Mouse (Mus musculus) spleen, adult 2 months (tissue): ENCODE measurements around the gene Map6d1. TPM values are rescaled to one million over a fixed set of nuclear protein-coding genes. Genes with fewer than 3 reads are reported as not detected.

Source experiments
- DNase-seq, 2 experiments: peaks; one replicate each; pipeline versions ENCODE4 v3.0.0 to v3.0.0-alpha.2; 2012 to 2021; ENCODE audit warnings: low spot score in 2 of 2, low read depth in 1 of 2
- H3K27ac ChIP-seq: fragments of 200-500 bp; 2 replicates; pipeline ENCODE4 v1.5.1; 2012; ENCODE audit warnings: low read length, inconsistent platforms; ENCODE audit not compliant: insufficient read depth
- H3K27me3 ChIP-seq: fragments of 200-500 bp; 2 replicates; pipeline ENCODE4 v1.6.1; 2012; ENCODE audit warnings: mild to moderate bottlenecking, moderate library complexity, low read length, inconsistent platforms; ENCODE audit not compliant: control insufficient read depth, insufficient read depth
- H3K36me3 ChIP-seq: fragments of 200-500 bp; 2 replicates; pipeline ENCODE4 v1.6.1; 2012; ENCODE audit warnings: mild to moderate bottlenecking, low read length, inconsistent platforms; ENCODE audit not compliant: control insufficient read depth, insufficient read depth
- H3K4me1 ChIP-seq: fragments of 200-500 bp; 2 replicates; pipeline ENCODE4 v1.6.1; 2011; ENCODE audit warnings: inconsistent platforms; ENCODE audit not compliant: control insufficient read depth, insufficient read depth, insufficient read length
- H3K4me3 ChIP-seq: fragments of 200-500 bp; 2 replicates; pipeline ENCODE4 v1.5.1; 2011; ENCODE audit warnings: mild to moderate bottlenecking, inconsistent platforms; ENCODE audit not compliant: insufficient read depth, insufficient read length; ENCODE audit errors: extremely low read depth
- CTCF ChIP-seq: fragments of 200-500 bp; IDR thresholded peaks from 2 replicates; pipeline ENCODE4 v1.5.1; 2011; ENCODE audit warnings: mild to moderate bottlenecking, inconsistent platforms; ENCODE audit not compliant: insufficient read depth, insufficient read length, insufficient replicate concordance; ENCODE audit errors: extremely low read depth
- POLR2A ChIP-seq: fragments of 200-500 bp; IDR thresholded peaks from 2 replicates; pipeline ENCODE4 v1.6.1; 2011; ENCODE audit warnings: low read depth, low read length, inconsistent platforms
- whole genome bisulfite sequencing: fragments of 180-500 bp; shearing (Covaris S2); methylation state at CpG from one replicate; pipeline ENCODE4 v1.1.7; 2018; 5-methylcytosine and 5-hydroxymethylcytosine counted together
- polyA plus RNA-seq: library from polyadenylated mRNA; depleted of rRNA; stranded (reverse); fragments of >200 nt; gene quantifications from 2 replicates; pipeline ENCODE4 v1.2.3, GENCODE M21; 2012; rRNA removed

Gene Map6d1
- polyA plus RNA-seq, 1 experiment: 0.26 TPM

- Histone ChIP-seq H3K27ac (no peak overlapping the region), H3K4me3 (no peak overlapping the region), H3K4me1 (no peaks in the 10 kb centered on the region), H3K36me3 (peaks cover 20% of the 10 kb centered on the region), H3K27me3 (no peaks in the 10 kb centered on the region)
- DNase-seq: no peak
- TF ChIP-seq POLR2A (no peak), CTCF (no peak)
- 51% methylated on average over 3 of the region's 3 CpGs for WGBS
Measured at GRCm38 (mm10) chr16:20191161-20191882, 49.8 kb downstream of the Map6d1 start.

DNA sequence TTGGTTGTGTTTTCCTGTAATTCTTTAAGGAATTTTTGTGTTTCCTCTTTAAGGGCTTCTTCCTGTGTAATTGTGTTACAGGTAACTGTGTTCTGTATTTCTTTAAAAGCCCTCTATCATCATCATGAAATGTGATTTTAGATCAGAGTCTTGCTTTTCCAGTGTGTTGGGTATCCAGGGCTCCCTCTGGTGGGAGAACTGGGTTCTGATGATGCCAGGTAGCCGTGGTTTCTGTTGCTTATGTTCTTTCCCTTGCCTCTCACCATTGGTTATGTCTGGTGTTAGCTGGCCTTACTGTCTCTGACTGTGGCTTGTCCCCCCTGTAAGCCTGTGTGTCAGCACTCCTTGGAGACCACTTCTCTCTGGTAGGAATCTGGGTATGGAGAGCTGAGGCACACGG is 55.8 kb downstream of the Map6d1 start:
- TF ChIP-seq POLR2A (no peak), CTCF (peak; percentile 33; the same call in 1 of the 2 replicates)
- no peaks in the 10 kb centered on the region for H3K4me1 ChIP-seq
- whole genome bisulfite sequencing: 62% methylated on average over 2 of the region's 2 CpGs
- H3K27me3 ChIP-seq: no peaks in the 10 kb centered on the region
- no peak overlapping the region for H3K27ac ChIP-seq
- no peak overlapping the region for H3K4me3 ChIP-seq
- H3K36me3 ChIP-seq: peaks cover 9% of the 10 kb centered on the region
- DNase-seq: peak in 1 of 2 experiments; percentile 7

Other genes starting within 250 kb of the Map6d1 start
- gene Klhl24, start 143.8 kb downstream of the Map6d1 start, polyA plus RNA-seq: 12.1 and 15.1 TPM in 2 replicates
- gene Yeats2, start 100.3 kb downstream of the Map6d1 start, polyA plus RNA-seq: 12.5 and 16.7 TPM in 2 replicates
- 23.8 and 33.1 TPM in 2 replicates for gene Parl, start 61.0 kb upstream of the Map6d1 start, polyA plus RNA-seq
- 1.8 and 2.1 TPM in 2 replicates for gene Cyp2ab1, start 84.0 kb upstream of the Map6d1 start, polyA plus RNA-seq
- gene Abcc5, start 185.0 kb upstream of the Map6d1 start, polyA plus RNA-seq: 48.8 and 55.4 TPM in 2 replicates